Mouse (Mus musculus): ENCODE measurements at regions not wholly inside any gene's neighbourhood (a gene's known extent, or its start where the extent isn't known, plus 50 kb on each side); places are given as distances from the start of the nearest gene placed in this dataset.

DNA sequence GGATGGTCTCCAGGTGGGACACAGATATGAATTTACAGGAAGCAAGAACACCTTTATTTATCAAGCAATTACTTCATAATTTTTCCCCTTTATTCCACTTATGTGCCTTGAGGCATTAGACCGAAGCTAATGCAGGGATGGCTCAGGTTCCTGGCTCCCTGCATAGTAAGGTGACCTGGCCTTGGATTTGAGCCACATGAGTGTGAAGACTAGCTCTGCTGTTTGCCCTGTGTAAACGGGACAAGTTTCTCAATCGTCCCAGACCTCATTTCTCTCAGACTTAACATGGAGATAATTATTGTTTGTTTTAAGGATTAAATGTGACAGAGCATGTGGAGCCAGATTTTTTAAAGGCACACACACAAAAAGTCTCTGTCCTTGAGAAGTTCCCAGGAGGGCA is 132.2 kb upstream of the Tmpo start:
- ATAC-seq: no peak

DNA sequence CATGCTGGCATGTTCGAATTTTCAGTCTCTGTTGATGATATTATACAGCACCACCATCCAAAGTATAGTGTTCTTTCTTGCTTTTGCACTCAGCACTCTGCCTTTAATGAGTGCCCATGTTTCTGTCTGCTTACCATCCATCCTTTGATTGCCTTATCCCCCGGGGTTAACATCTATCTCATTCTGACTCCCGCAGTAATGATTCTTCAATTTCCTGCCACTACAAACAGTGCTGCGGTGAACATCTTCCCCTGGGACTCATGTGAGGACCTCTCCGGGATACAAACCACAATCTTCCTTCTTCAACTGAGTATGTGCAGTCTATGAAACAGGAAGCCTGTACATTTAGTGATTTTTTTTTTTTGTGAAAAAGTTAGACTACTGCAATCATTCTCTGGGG is 131.8 kb upstream of the Tmpo start:
- ATAC-seq: no peak

DNA sequence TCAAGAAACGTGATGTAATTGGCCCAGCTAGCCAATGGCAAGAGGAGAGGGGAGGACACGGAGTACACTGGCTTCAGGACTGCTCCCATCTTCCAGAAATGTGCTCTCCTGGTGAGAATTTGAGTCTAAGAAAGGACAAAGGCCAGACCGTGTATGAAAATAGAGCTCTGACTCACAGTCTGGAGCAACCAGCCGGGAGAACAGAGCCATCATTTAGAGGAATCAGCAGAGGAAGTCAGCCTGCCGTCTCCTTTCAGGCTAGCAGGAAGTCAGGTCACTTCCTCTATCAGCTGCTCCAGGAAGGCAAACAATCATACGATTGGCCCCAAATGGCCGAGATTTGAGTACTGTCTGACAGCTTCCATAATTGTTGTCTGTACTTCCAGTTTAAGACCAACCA is 119.0 kb upstream of the Tmpo start:
- ATAC-seq: no peak

DNA sequence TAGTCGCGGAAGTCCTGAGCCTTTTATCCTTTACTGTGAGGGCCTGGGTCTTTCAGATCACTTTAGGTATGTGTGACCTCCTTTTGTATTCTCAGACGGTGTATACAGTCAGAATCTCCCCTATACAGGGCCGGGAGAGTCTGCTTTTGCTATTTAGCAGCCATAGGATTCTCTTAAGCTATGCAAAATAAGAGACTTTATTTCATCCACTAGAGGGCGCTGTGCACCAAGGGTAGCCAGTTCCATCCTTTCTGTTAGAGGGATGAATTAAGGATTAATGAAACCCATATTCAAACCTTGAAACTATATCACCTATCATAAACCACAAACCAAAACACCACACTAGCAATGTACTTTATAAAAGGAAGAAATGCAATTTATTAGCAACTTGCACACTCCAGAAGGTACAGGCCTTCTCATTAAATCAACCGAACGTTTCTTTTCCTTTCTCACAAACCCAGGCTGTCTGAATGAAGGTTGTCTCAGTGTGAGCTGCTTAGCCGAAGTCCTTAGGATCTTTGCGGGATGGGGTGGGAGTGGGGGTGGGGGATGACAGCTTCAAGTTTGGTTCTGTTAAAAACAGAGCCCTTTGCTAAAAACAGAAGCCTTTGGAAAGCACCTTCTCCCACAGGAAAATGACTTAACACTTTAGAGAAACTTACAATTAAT is 116.8 kb upstream of the Tmpo start:
- no peak for ATAC-seq

DNA sequence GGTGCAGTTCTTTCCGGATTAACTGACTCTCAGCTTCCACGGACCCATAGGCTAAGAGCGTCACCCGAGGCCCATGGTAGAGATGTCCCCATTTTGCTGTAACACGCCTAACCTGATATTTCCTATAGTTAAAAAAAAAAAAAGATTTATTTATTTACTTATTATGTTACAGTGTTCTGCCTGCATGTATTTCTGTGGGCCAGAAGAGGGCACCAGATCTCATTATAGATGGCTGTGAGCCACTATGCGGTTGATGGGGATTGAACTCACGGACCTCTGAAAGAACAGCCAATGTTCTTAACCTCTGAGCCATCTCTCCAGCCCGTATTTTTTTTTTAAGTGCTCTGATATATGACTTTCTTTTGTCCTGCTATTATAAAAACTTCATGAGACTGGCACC is 114.2 kb upstream of the Tmpo start:
- no peak for ATAC-seq

DNA sequence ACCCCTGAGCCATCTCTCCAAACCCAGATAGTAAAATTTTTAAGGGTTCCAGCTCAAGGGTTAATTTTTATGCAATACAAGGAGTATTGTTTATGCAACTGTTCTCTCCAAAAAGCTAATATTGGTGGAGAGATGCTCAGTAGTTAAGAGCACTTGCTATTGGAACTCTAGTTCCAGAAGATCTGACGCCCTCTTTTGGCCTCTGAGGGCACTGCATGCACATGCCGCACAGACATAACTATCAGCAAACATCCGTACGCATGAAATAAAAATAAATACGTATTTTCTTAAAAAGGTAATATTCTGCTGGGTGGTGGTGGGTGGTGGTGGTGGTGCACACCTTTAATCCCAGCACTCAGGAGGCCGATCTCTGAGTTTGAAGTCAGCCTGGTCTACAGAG is 112.1 kb upstream of the Tmpo start:
- no peak for ATAC-seq

DNA sequence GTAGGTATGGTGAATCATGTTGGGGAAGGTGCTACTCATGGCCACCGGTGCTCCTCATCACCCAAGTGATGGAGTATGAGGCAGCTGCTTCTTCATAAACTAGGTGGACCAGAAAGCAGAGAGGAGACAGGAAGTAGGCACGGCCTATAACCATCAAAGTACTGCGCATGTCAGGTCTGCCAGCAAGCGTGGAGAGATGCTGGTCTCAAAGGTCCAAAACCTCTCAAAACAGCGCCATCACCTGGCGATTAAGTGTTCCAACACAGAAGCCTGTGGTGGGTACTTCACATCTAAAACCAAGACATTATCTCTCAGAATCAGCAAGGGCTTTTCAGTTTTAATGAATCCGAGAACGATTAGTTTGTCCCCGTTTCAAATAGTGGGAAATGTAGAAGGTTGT is 103.1 kb upstream of the Tmpo start:
- ATAC-seq: no peak

DNA sequence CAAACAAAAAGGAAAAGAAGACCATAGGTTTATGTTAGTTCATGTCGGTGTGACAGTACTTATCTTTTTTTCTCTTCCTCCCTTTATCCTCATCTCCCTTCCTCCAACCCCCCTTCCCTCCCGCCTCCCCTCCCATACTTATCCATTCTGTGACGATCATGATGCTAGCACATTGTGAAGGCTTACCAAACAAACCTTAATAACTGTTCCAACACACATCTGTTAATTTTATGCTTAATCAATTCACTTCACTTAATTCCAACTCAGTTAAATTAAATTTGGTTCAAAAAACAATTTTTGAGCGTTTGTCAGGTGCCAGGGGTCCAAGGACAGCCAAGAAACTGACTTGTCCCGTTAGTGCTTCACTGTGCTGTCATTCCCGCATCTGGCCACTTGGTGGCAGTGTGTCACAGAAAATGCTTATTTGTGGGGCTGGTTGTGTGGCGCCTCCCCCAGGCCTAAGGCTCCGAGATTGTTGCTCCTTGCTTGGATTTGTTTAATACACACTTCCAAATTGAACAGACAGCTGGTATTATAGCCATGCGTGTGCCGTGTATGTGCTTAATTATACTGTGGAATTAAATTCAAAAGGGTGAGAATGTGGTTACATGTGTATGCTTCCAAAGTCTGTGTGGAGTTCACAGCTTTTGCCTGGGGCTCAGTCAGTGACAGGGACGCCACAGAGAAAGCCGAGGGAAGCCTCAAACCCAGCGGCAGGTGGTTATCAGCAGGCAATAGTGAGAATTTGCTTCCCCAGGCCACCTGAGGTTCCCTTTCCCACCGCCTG is 90.0 kb upstream of the Tmpo start:
- ATAC-seq: peak; percentile 66

DNA sequence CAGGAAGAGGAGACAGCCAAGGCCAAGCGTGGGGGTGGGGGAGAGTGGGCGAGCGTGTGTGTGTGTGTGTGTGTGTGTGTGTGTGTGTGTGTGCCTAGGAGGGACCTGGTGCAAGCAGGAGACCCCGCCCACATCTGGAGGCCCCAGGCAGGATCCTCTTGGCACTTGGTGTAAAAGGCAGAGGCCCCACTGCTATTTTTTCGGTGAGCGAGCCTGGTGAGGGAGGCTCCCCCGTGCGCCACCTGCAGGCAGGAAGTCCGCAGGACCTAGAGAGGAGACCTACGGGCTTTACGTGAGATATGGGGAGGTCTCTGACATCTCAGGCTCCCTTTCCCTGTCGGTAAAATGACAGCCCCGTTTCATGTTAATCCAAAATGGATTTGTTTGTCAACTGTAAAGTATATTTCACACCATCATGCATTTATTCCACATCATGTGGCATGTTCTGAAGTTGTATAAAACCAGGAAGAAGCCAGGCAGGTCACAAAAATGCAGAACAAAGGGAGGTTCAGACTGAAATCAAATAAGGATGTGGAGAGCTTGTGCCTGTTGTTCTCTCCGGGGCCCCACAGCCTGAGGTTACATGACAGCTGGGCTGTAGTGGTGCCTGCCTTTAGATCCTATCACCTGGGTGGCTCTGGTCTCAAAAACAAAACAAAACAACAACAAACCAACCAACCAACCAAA is 89.3 kb upstream of the Tmpo start:
- ATAC-seq: peak; percentile 93

DNA sequence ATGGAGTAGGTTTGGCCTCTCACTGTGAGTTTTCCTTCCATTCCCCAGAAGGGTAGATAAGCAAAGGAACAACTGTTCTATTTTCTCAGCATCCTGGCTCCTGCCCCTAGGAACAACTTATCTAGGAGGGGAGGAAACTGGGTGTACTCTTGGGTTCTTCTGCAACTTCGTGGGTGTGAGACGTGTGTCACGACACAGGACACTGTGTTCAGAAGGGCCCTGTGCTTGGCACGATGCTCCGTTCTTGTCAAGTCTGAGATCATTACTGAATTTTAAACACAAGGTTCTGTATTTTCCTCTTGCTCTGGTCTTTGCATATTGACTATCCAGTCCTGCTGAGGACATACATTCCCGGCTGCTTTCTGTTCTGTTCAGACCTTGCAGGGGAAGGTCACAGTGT is 86.8 kb upstream of the Tmpo start:
- ATAC-seq: no peak

DNA sequence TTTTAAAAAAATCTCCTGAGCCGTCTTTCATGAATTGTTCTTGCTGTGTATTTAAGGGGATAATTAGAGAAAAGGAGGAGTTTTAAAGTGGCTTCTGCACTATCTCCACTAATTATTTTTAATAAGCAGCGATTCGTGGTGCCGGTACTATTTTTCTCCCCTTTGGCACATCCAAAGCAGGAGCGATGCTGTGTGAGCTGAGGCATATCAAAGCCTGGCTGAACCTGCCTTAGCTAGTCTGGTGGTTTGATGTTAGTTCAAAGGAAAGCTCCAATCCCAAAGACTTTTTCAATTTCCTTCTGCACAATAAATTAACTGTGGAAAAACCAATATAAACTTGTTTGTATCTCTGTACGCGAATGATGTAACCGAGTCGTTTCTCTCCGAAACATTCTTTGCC is 79.3 kb upstream of the Tmpo start:
- no peak for ATAC-seq

DNA sequence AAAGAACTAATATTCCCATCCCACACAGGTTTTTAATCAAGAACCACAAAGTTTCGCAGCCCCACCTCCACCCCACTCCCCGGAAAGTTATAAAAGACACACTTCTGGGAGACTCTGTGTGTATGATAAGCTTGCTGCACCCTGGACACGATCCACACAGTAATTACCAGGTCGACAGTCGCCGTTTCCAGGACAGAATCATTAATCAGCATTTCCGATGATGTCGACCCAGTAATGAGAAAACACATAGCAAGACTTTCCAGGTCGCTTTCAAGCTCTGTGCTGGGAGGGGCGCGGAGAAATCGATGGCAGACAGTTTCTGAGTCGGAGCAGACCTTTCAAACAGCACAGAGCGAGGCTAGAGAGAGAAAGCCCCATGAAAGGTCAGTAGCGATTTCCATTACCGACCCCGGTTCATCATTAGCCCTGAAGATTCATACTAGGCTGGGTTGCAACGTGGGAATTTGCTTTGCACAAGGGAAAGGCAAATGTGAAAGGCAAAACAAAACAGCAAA is 68.6 kb upstream of the Tmpo start:
- ATAC-seq: no peak

DNA sequence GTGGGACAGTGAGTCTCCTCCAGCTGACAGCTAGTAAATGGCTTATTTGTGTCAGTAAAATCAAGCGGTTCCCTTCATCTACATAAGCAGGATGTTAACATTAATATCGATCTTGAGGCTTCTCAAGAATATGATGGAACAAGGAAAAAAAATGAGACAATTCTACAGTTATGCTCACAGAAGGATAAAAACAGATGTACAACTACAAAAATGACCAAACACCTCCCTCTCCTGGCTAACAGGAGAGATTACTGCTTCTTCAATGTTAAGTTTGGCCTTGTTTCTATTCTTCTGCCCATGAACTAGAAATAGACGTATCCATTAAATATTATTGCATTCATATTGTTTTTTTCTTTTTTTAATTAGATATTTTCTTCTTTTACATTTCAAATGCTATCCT is 63.2 kb upstream of the Tmpo start:
- ATAC-seq: no peak

DNA sequence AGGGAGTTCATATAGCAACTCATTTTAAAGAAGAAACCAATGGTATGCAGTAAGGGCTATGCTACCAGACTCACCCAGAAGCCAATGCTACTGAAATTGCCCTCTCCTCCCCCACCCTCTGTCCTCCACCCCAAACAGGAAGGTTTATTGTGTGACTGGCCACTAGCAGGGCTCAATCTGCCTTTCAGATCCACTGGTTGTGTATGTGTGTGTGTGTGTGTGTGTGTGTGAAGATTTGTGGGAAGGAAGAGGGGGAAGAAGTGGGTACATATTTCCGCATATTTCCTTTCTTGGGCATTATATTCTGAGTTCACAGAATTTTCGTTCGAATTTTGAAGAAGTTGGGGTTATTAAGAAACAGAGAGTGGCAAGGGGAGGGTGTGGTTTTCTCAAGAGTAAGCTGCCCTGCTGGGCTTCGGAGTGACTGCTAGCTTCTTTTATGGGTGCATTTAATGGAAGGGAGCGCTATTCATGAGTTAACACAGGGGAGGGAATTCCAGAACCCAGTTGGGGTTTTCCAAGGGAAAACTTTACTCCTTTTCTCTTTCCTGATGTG is 61.5 kb upstream of the Tmpo start:
- ATAC-seq: no peak

DNA sequence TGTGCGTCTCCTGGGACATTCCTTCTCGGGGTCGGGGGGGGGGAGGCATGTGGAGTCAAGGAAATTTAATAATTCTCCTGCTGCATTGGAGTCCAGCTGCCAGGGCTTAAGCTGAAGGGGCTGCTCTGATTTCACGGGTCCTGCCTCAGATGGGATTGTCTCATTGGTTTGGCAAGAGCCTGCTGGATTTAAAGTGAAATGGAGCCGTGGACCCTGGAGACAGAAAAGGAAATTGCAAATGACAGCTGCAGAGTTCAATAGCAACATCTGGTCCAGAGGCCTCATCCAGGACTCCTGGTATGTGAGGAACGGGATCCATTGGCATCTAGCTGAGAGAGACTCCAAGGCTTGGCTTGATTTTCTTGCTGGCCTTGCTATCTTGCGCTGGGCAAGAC is 60.5 kb upstream of the Tmpo start:
- no peak for ATAC-seq

DNA sequence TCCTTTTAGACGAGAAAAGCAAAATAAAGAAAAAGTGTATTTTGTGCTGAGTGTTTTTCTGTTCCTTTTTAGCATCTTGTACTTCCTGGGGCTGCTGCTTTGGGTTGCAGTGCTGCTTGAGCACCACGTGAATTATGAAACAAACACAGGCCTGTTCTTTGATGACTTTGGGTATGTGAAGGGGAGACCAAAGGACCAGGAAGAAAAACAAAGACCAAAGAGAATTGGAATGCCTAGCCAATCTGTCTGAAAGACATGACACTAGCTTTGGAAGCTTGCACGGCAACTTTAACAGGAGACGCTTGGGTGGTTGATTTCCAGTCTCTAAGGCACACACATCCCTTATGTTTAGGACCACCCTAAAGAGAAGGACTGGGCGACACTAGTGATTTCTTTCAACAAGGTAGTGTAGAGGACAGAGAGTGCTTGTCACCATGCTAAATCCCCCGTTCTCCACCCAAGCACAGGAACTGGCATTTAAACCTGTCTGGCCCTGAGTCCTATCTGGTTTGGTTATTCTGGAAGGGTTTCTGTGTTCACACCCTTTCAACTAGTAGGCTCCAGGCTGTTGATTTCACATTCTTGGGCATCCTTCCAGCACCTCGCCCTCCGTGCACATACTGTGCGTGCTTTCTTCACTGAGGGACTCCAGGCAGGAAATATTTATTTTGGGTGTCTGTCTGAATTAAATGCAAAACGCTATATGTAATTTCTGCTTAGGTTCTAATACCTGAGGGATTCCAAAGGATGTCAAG is 59.9 kb upstream of the Tmpo start:
- ATAC-seq: no peak

DNA sequence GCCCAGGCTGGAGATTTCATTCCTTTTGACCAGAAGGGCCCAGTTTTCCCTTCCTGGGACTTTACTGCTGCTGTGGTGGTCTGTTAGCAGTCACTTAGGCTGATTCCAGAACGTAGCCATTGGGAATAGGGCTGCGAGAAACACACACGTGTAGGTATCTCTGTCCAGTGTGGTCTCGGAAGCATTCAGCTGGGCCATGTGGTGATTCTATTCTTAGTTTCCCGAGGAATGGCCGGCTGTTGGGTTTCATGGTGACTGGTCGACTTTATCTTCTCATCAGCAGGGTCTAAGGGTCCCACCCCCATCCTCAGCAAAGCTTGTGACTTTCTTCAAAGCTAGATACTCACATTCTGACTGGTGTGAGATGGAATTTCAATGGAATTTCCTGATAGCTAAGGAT is 59.2 kb upstream of the Tmpo start:
- ATAC-seq: no peak

DNA sequence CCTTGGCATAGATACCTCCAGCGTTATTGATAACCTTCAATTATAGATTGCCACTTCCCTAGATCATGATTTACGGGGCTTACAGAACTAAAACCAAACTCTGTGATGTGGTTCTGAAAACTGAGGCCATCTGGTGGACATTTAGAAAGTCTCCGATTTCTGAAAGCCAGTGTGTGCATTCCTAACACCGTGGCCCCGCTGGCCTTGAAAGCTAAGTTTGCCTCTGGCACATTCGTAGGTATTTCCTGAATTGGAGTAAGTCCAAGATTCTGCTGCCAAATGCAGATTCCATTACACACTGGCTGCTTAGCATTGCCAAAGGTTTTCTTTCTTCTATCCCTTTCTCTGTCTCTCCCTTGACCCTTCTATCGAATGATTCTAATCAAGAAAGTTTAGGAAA is 55.7 kb upstream of the Tmpo start:
- no peak for ATAC-seq

DNA sequence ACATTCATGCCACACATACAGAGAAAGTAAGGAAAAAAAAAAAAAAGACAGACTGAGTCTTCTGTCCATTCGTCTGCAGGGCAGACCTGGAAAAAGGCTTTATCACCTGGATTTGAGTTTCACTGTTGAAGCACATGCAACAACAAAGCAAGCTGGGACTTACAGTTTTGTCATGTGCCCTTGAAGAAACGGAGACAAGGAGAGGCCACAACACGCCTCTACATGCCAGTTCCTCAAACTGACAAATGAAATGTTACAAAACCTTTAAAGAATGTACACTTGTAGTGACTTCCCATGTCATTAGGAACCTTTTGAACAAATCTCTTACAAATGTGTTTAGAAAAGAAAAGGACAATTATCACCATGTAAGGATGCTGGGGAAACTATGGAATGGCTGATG is 53.6 kb upstream of the Tmpo start:
- no peak for ATAC-seq
